Mouse (Mus musculus) megakaryocyte, embryonic 14.5 days (primary cell): ENCODE results near the gene Rpl18a.

ENCODE experiments used
- FLI1 ChIP-seq: IDR thresholded peaks from 2 replicates; pipeline ENCODE4 v1.6.1; 2012; ENCODE audit warnings: low read length, inconsistent platforms, mixed read lengths
- GATA1 ChIP-seq: IDR thresholded peaks from 3 replicates; pipeline ENCODE4 v1.6.1; 2012; ENCODE audit warnings: mixed read lengths, low read length, inconsistent platforms, borderline replicate concordance

GRCm38 (mm10) chr8:70925754-70926153, 28.5 kb upstream of the Rpl18a start:
- TF ChIP-seq GATA1 (no peak), FLI1 (no peak)
